Mouse (Mus musculus) heart, embryonic 10.5 days (tissue): ENCODE measurements around the gene Lcn8. TPM values are rescaled to one million over a fixed set of nuclear protein-coding genes. Genes with fewer than 3 reads are reported as not detected.
"Not testable (repeated sequence)": the region's sequence is repeated elsewhere in the genome, so short reads cannot be mapped to it uniquely, and the experiment has no call there.

Experiments
- DNase-seq: peaks from one replicate; pipeline ENCODE4 v3.0.0-alpha.2; 2017; ENCODE audit warnings: low spot score
- H3K27ac ChIP-seq: fragments of 300-500 bp; sonication (generic); 2 replicates; pipeline ENCODE4 v1.5.1; 2016; ENCODE audit warnings: mild to moderate bottlenecking
- H3K27me3 ChIP-seq: fragments of 300-500 bp; sonication (generic); 2 replicates; pipeline ENCODE4 v1.6.1; 2016; ENCODE audit warnings: mild to moderate bottlenecking; ENCODE audit not compliant: poor library complexity, insufficient read depth, severe bottlenecking
- H3K36me3 ChIP-seq: fragments of 300-500 bp; sonication (generic); 2 replicates; pipeline ENCODE4 v1.6.1; 2016; ENCODE audit warnings: mild to moderate bottlenecking, moderate library complexity
- H3K4me1 ChIP-seq: fragments of 300-500 bp; sonication (generic); 2 replicates; pipeline ENCODE4 v1.6.1; 2016; ENCODE audit warnings: mild to moderate bottlenecking
- H3K4me3 ChIP-seq: fragments of 300-500 bp; sonication (generic); 2 replicates; pipeline ENCODE4 v1.5.1; 2016; ENCODE audit warnings: mild to moderate bottlenecking, moderate library complexity
- H3K9me3 ChIP-seq: fragments of 300-500 bp; sonication (generic); 2 replicates; pipeline ENCODE4 v1.6.1; 2016; ENCODE audit warnings: mild to moderate bottlenecking, moderate library complexity
- WGBS: fragments of 180-500 bp; shearing (Covaris S2); methylation state at CpG from one replicate; pipeline ENCODE4 v1.1.7; 2016; 5-methylcytosine and 5-hydroxymethylcytosine counted together
- polyA plus RNA-seq: library from polyadenylated mRNA; unstranded; fragments of >200 nt; fragmentation: Nextera tagmentation; extraction: Ambion mirVana; gene quantifications from 2 replicates; pipeline ENCODE4 v1.2.1, GENCODE M21; 2016

Lcn8 gene
- polyA plus RNA-seq, 1 experiment from 2014 or later, result not detected

- no peak overlapping the region for H3K27ac ChIP-seq
- H3K9me3 ChIP-seq, result no peaks in the 10 kb centered on the region
- H3K4me1 ChIP-seq, result no peaks in the 10 kb centered on the region
- WGBS, result 61% methylated on average over 4 of the region's 4 CpGs
- no peak for DNase-seq
- H3K36me3 ChIP-seq, result no peaks in the 10 kb centered on the region
- H3K4me3 ChIP-seq, result no peak overlapping the region
- peaks cover 8% of the 10 kb centered on the region; the same call in 1 of the 2 replicates for H3K27me3 ChIP-seq
Measured at GRCm38 (mm10) chr2:25686941-25687340, 34.0 kb downstream of the Lcn8 start.

GRCm38 (mm10) chr2:25694605-25695004, 41.7 kb downstream of the Lcn8 start:
- H3K36me3 ChIP-seq, result no peaks in the 10 kb centered on the region
- H3K27ac ChIP-seq, result no peak overlapping the region
- no peaks in the 10 kb centered on the region for H3K4me1 ChIP-seq
- no peak overlapping the region for H3K4me3 ChIP-seq
- no peaks in the 10 kb centered on the region for H3K9me3 ChIP-seq
- no peak for DNase-seq
- H3K27me3 ChIP-seq, result 0 out of 2 replicates have a peak, but pooled peaks cover 4% of the 10 kb centered on the region

DNA sequence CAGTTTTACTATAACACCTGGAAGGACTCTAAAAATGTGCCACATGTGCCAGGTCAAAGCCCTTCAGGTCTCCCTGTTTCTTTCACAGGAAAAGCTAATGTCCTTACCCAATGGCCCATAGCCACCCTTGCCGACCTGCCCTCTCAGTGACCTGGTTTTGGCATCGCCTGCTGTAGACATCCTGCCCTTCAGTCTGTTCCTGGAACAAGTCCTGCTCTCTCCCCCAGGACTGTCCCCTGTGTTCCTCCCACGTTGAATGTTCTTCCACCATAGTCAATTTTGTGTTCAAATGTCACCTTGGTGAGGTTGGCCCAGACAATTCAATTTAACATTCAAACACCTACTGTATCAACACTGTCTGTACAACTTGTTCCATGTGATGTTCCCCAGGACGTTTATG, 44.0 kb downstream of the Lcn8 start:
- WGBS, result 64% methylated on average over 4 of the region's 4 CpGs
- H3K4me3 ChIP-seq, result no peak overlapping the region
- no peaks in the 10 kb centered on the region for H3K36me3 ChIP-seq
- no peaks in the 10 kb centered on the region for H3K4me1 ChIP-seq
- H3K9me3 ChIP-seq, result no peaks in the 10 kb centered on the region
- DNase-seq, result no peak
- H3K27me3 ChIP-seq, result no peaks in the 10 kb centered on the region
- no peak overlapping the region for H3K27ac ChIP-seq

- H3K9me3 ChIP-seq, result no peaks in the 10 kb centered on the region
- DNase-seq, result no peak
- H3K4me3 ChIP-seq, result no peak overlapping the region
- no peaks in the 10 kb centered on the region for H3K27me3 ChIP-seq
- H3K36me3 ChIP-seq, result no peaks in the 10 kb centered on the region
- H3K27ac ChIP-seq, result no peak overlapping the region
- H3K4me1 ChIP-seq, result no peaks in the 10 kb centered on the region
- WGBS, result 76% methylated on average over 2 of the region's 2 CpGs
Measured at GRCm38 (mm10) chr2:25698696-25699095, 45.8 kb downstream of the Lcn8 start.

DNA sequence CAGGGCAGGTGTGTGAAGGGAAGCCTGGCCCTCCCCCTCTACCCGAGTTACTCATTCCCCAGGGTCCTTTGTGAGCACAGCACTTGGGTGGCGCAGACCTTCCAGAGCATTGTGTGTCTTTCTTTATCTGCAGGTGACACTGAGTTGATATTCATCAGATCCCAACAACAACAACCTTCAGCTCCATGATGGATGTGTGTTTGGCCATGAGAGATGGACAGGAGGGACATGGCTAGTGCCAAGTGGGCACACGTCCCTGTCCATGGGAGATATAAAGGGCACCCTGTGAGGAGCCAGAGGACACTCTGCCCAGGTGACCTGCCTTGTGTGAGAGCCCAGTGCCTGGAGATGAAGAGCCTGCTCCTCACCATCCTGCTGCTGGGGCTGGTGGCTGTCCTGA, 46.8 kb downstream of the Lcn8 start, which contains the start of gene Obp2a:
Obp2a (plus strand) TSS at position 301 of the 400 bp plus-strand sequence.
- 75% methylated on average over 3 of the region's 3 CpGs for WGBS
- H3K27me3 ChIP-seq, H3K27ac ChIP-seq, H3K9me3 ChIP-seq, H3K4me3 ChIP-seq, DNase-seq, H3K4me1 ChIP-seq, H3K36me3 ChIP-seq: not testable (repeated sequence)

GRCm38 (mm10) chr2:25701001-25701400, 48.1 kb downstream of the Lcn8 start:
- Histone ChIP-seq H3K9me3 (no peaks in the 10 kb centered on the region), H3K27ac (no peak overlapping the region), H3K4me3 (no peak overlapping the region), H3K4me1 (0 out of 2 replicates have a peak, but pooled peaks cover 4% of the 10 kb centered on the region), H3K27me3 (no peaks in the 10 kb centered on the region), H3K36me3 (no peaks in the 10 kb centered on the region)
- WGBS, result 67% methylated on average over 5 of the region's 5 CpGs
- peak; percentile 64 for DNase-seq

DNA sequence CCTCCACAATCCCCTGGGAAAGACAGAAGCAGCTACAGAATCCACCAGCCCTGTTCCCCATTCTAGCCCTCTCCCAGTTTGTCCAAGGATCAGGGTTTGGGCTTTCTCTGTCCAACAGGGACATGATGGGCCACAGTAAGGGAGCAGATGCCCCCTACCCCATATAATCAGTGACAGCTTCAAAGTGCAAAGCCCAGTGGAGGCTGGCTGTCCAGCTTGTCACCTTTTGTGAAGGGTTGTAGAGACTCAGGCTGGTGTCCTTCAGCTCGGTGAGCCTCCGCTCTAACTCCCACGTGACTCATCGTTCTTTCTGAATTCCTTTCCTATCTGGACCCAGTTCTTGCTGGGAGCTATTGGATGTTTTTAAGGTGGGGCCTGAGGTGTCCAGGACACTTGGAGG, 50.8 kb downstream of the Lcn8 start:
- Histone ChIP-seq H3K4me1 (0 out of 2 replicates have a peak, but pooled peaks cover 9% of the 10 kb centered on the region), H3K4me3 (no peak overlapping the region), H3K27me3 (no peaks in the 10 kb centered on the region), H3K9me3 (no peaks in the 10 kb centered on the region), H3K27ac (no peak overlapping the region), H3K36me3 (no peaks in the 10 kb centered on the region)
- WGBS, result 61% methylated on average over 4 of the region's 4 CpGs
- no peak for DNase-seq

Other genes with a start within 250 kb of the Lcn8 start
- gene Fut7, start 229.9 kb upstream of the Lcn8 start, polyA plus RNA-seq, result not detected in 2 replicates
- gene Abca2, start 224.4 kb upstream of the Lcn8 start, polyA plus RNA-seq, result 3.5 and 4.7 TPM in 2 replicates
- gene Clic3, start 196.3 kb upstream of the Lcn8 start, polyA plus RNA-seq, result 0.69 and 1.1 TPM in 2 replicates
- 15.6 and 17.7 TPM in 2 replicates for gene Paxx, start 192.0 kb upstream of the Lcn8 start, polyA plus RNA-seq
- gene Ptgds, start 183.1 kb upstream of the Lcn8 start, polyA plus RNA-seq, result 0.18 and 0.32 TPM in 2 replicates
- gene Lcn12, start 159.2 kb upstream of the Lcn8 start, polyA plus RNA-seq, result not detected in 2 replicates
- gene Fbxw5, start 152.4 kb upstream of the Lcn8 start, polyA plus RNA-seq, result 86.0 and 92.1 TPM in 2 replicates
- gene C8g, start 151.4 kb upstream of the Lcn8 start, polyA plus RNA-seq, result 4.2 and 6.0 TPM in 2 replicates
- gene Traf2, start 106.2 kb upstream of the Lcn8 start, polyA plus RNA-seq, result 29.7 and 30.9 TPM in 2 replicates
- 336 and 382 TPM in 2 replicates for gene Edf1, start 95.3 kb upstream of the Lcn8 start, polyA plus RNA-seq
- gene Mamdc4, start 78.3 kb upstream of the Lcn8 start, polyA plus RNA-seq, result 1.6 and 3.7 TPM in 2 replicates
- gene Phpt1, start 77.9 kb upstream of the Lcn8 start, polyA plus RNA-seq, result 160 and 170 TPM in 2 replicates
- 0.08 TPM in 1 of 2 replicates, not detected in the other for gene Ajm1, start 71.4 kb upstream of the Lcn8 start, polyA plus RNA-seq
- gene Rabl6, start 44.6 kb upstream of the Lcn8 start, polyA plus RNA-seq, result 57.9 and 69.6 TPM in 2 replicates
- 0.07 and 0.21 TPM in 2 replicates for gene Ccdc183, start 35.4 kb upstream of the Lcn8 start, polyA plus RNA-seq
- 14.9 and 18.5 TPM in 2 replicates for gene Tmem141, start 31.1 kb upstream of the Lcn8 start, polyA plus RNA-seq
- gene Fcna, start 25.1 kb upstream of the Lcn8 start, polyA plus RNA-seq, result 0.26 and 1.5 TPM in 2 replicates
- not detected in 2 replicates for gene Lcn5, start 4.8 kb downstream of the Lcn8 start, polyA plus RNA-seq
- not detected in 2 replicates for gene Lcn6, start 23.7 kb downstream of the Lcn8 start, polyA plus RNA-seq
- gene Lcn10, start 29.6 kb downstream of the Lcn8 start, polyA plus RNA-seq, result not detected in 2 replicates
- gene Obp2a, start 46.9 kb downstream of the Lcn8 start, polyA plus RNA-seq, result not detected in 2 replicates
- gene Bmyc, start 53.6 kb downstream of the Lcn8 start, polyA plus RNA-seq, result 53.4 and 65.8 TPM in 2 replicates
- gene Obp2b, start 83.9 kb downstream of the Lcn8 start, polyA plus RNA-seq, result not detected in 2 replicates
- not detected in 2 replicates for gene Lcn3, start 112.4 kb downstream of the Lcn8 start, polyA plus RNA-seq
- not detected in 2 replicates for gene Lcn11, start 123.9 kb downstream of the Lcn8 start, polyA plus RNA-seq
- gene Gm13539, start 129.1 kb downstream of the Lcn8 start, polyA plus RNA-seq, result not detected in 2 replicates
- gene Glt6d1, start 162.7 kb downstream of the Lcn8 start, polyA plus RNA-seq, result not detected in 2 replicates
- not detected in 2 replicates for gene Lcn9, start 170.0 kb downstream of the Lcn8 start, polyA plus RNA-seq
- not detected in 2 replicates for gene Sohlh1, start 194.1 kb downstream of the Lcn8 start, polyA plus RNA-seq
- 0.06 TPM in 1 of 2 replicates, not detected in the other for gene Kcnt1, start 210.6 kb downstream of the Lcn8 start, polyA plus RNA-seq